Mouse (Mus musculus): ENCODE measurements around the gene Crygn. TPM values are rescaled to one million over a fixed set of nuclear protein-coding genes. Genes with fewer than 3 reads are reported as not detected.

Crygn gene
- 2.1 and 3.0 TPM in 2 replicates for polyA plus RNA-seq (2014; fragmentation: Nextera tagmentation; extraction: Ambion mirVana)

- no peaks in the 10 kb centered on the region for H3K9me3 ChIP-seq (ENCODE audit: control insufficient read depth, low read length)
- WGBS = 39% methylated on average over 18 of the region's 18 CpGs
- no peaks in the 10 kb centered on the region for H3K36me3 ChIP-seq (replicated peaks; ENCODE audit: control insufficient read depth, insufficient read depth)
- no peaks in the 10 kb centered on the region for H3K27me3 ChIP-seq (ENCODE audit: control insufficient read depth, insufficient read depth, low read length)
- no peak for ATAC-seq (ENCODE audit: low FRiP score)
- no peak within 1 kb of the TSS for H3K4me2 ChIP-seq (replicated peaks)
- H3K27ac ChIP-seq = no peak within 1 kb of the TSS
- no peaks in the 10 kb centered on the region for H3K4me1 ChIP-seq (replicated peaks; ENCODE audit: control insufficient read depth, insufficient read depth, low read length)
- H3K4me3 ChIP-seq (replicated peaks; ENCODE audit: low read length) = no peak within 1 kb of the TSS
- no peak for DNase-seq (ENCODE audit: low spot score)
- H3K9ac ChIP-seq = no peak within 1 kb of the TSS
These were observed at the start of gene Crygn for GRCm38 (mm10) chr5:24757816-24758215. TSS of gene Crygn (minus strand) at chr5:24758008.

GRCm38 (mm10) chr5:24805222-24805621 is 47.4 kb upstream of the Crygn start:
- WGBS = 87% methylated on average over 6 of the region's 6 CpGs
- Histone ChIP-seq H3K36me3 (replicated peaks; ENCODE audit: control insufficient read depth, insufficient read depth) (peaks cover 76% of the 10 kb centered on the region), H3K4me2 (replicated peaks) (no peak overlapping the region), H3K4me1 (replicated peaks; ENCODE audit: control insufficient read depth, insufficient read depth, low read length) (no peaks in the 10 kb centered on the region), H3K9me3 (ENCODE audit: control insufficient read depth, low read length) (no peaks in the 10 kb centered on the region), H3K9ac (no peak overlapping the region), H3K4me3 (replicated peaks; ENCODE audit: low read length) (no peak overlapping the region), H3K27ac (no peak overlapping the region), H3K27me3 (ENCODE audit: control insufficient read depth, insufficient read depth, low read length) (no peaks in the 10 kb centered on the region)
- DNase-seq (ENCODE audit: low spot score) (no peak), ATAC-seq (ENCODE audit: low FRiP score) (no peak)

- H3K4me1 ChIP-seq (replicated peaks; ENCODE audit: control insufficient read depth, insufficient read depth, low read length) = no peaks in the 10 kb centered on the region
- ATAC-seq (ENCODE audit: low FRiP score) = no peak
- no peaks in the 10 kb centered on the region for H3K9me3 ChIP-seq (ENCODE audit: control insufficient read depth, low read length)
- H3K4me2 ChIP-seq (replicated peaks) = no peak overlapping the region
- H3K27me3 ChIP-seq (ENCODE audit: control insufficient read depth, insufficient read depth, low read length) = no peaks in the 10 kb centered on the region
- no peak for DNase-seq (ENCODE audit: low spot score)
- peaks cover 71% of the 10 kb centered on the region for H3K36me3 ChIP-seq (replicated peaks; ENCODE audit: control insufficient read depth, insufficient read depth)
- H3K27ac ChIP-seq = no peak overlapping the region
- no peak overlapping the region for H3K4me3 ChIP-seq (replicated peaks; ENCODE audit: low read length)
- no peak overlapping the region for H3K9ac ChIP-seq
- WGBS = 89% methylated on average over 8 of the region's 8 CpGs
These were observed 46.9 kb upstream of the Crygn start for GRCm38 (mm10) chr5:24804661-24805060.

- WGBS = 81% methylated on average over 6 of the region's 6 CpGs
- no peak overlapping the region for H3K27ac ChIP-seq
These were observed 44.2 kb upstream of the Crygn start for GRCm38 (mm10) chr5:24801841-24802624.

GRCm38 (mm10) chr5:24800416-24800815 is 42.6 kb upstream of the Crygn start:
- Histone ChIP-seq H3K4me3 (replicated peaks; ENCODE audit: low read length) (no peak overlapping the region), H3K36me3 (replicated peaks; ENCODE audit: control insufficient read depth, insufficient read depth) (peaks cover 32% of the 10 kb centered on the region), H3K4me1 (replicated peaks; ENCODE audit: control insufficient read depth, insufficient read depth, low read length) (no peaks in the 10 kb centered on the region), H3K27me3 (ENCODE audit: control insufficient read depth, insufficient read depth, low read length) (no peaks in the 10 kb centered on the region), H3K9me3 (ENCODE audit: control insufficient read depth, low read length) (no peaks in the 10 kb centered on the region), H3K4me2 (replicated peaks) (no peak overlapping the region), H3K9ac (no peak overlapping the region), H3K27ac (no peak overlapping the region)
- DNase-seq (ENCODE audit: low spot score) = no peak
- no peak for ATAC-seq (ENCODE audit: low FRiP score)

More at GRCm38 (mm10) chr5:24801841-24802624, 44.2 kb upstream of the Crygn start:
- Histone ChIP-seq H3K36me3 (replicated peaks; ENCODE audit: control insufficient read depth, insufficient read depth) (peaks cover 48% of the 10 kb centered on the region), H3K4me3 (replicated peaks; ENCODE audit: low read length) (no peak overlapping the region), H3K9ac (no peak overlapping the region), H3K27me3 (ENCODE audit: control insufficient read depth, insufficient read depth, low read length) (no peaks in the 10 kb centered on the region), H3K9me3 (ENCODE audit: control insufficient read depth, low read length) (no peaks in the 10 kb centered on the region), H3K4me1 (replicated peaks; ENCODE audit: control insufficient read depth, insufficient read depth, low read length) (no peaks in the 10 kb centered on the region), H3K4me2 (replicated peaks) (no peak overlapping the region)
- DNase-seq (ENCODE audit: low spot score) = no peak
- no peak for ATAC-seq (ENCODE audit: low FRiP score)

GRCm38 (mm10) chr5:24798639-24799038 is 40.8 kb upstream of the Crygn start:
- H3K9me3 ChIP-seq (ENCODE audit: control insufficient read depth, low read length) = no peaks in the 10 kb centered on the region
- H3K4me3 ChIP-seq (replicated peaks; ENCODE audit: low read length) = no peak overlapping the region
- H3K36me3 ChIP-seq (replicated peaks; ENCODE audit: control insufficient read depth, insufficient read depth) = peaks cover 16% of the 10 kb centered on the region
- no peak overlapping the region for H3K27ac ChIP-seq
- ATAC-seq (ENCODE audit: low FRiP score) = no peak
- H3K27me3 ChIP-seq (ENCODE audit: control insufficient read depth, insufficient read depth, low read length) = no peaks in the 10 kb centered on the region
- no peak overlapping the region for H3K4me2 ChIP-seq (replicated peaks)
- no peaks in the 10 kb centered on the region for H3K4me1 ChIP-seq (replicated peaks; ENCODE audit: control insufficient read depth, insufficient read depth, low read length)
- 72% methylated on average over 10 of the region's 10 CpGs for WGBS
- H3K9ac ChIP-seq = no peak overlapping the region
- no peak for DNase-seq (ENCODE audit: low spot score)

- peaks cover 10% of the 10 kb centered on the region for H3K36me3 ChIP-seq (replicated peaks; ENCODE audit: control insufficient read depth, insufficient read depth)
- DNase-seq (ENCODE audit: low spot score) (no peak), ATAC-seq (ENCODE audit: low FRiP score) (no peak)
- no peaks in the 10 kb centered on the region for H3K9me3 ChIP-seq (ENCODE audit: control insufficient read depth, low read length)
- H3K9ac ChIP-seq = no peak overlapping the region
- no peak overlapping the region for H3K27ac ChIP-seq
- 59% methylated on average over 7 of the region's 7 CpGs for WGBS
- H3K4me2 ChIP-seq (replicated peaks) = no peak overlapping the region
- no peaks in the 10 kb centered on the region for H3K27me3 ChIP-seq (ENCODE audit: control insufficient read depth, insufficient read depth, low read length)
- no peaks in the 10 kb centered on the region for H3K4me1 ChIP-seq (replicated peaks; ENCODE audit: control insufficient read depth, insufficient read depth, low read length)
- no peak overlapping the region for H3K4me3 ChIP-seq (replicated peaks; ENCODE audit: low read length)
These were observed 40.0 kb upstream of the Crygn start for GRCm38 (mm10) chr5:24797858-24798257.

- no peak overlapping the region for H3K27ac ChIP-seq
- H3K27me3 ChIP-seq (ENCODE audit: control insufficient read depth, insufficient read depth, low read length) = no peaks in the 10 kb centered on the region
- no peaks in the 10 kb centered on the region for H3K4me1 ChIP-seq (replicated peaks; ENCODE audit: control insufficient read depth, insufficient read depth, low read length)
- no peaks in the 10 kb centered on the region for H3K36me3 ChIP-seq (replicated peaks; ENCODE audit: control insufficient read depth, insufficient read depth)
- no peak overlapping the region for H3K9ac ChIP-seq
- DNase-seq (ENCODE audit: low spot score) (peak; percentile 12), ATAC-seq (ENCODE audit: low FRiP score) (no peak)
- WGBS = 78% methylated on average over 7 of the region's 7 CpGs
- H3K9me3 ChIP-seq (ENCODE audit: control insufficient read depth, low read length) = no peaks in the 10 kb centered on the region
- no peak overlapping the region for H3K4me2 ChIP-seq (replicated peaks)
- no peak overlapping the region for H3K4me3 ChIP-seq (replicated peaks; ENCODE audit: low read length)
These were observed 35.2 kb upstream of the Crygn start for GRCm38 (mm10) chr5:24792961-24793360.

- no peak overlapping the region for H3K27ac ChIP-seq
- H3K9ac ChIP-seq = no peak overlapping the region
- no peaks in the 10 kb centered on the region for H3K4me1 ChIP-seq (replicated peaks; ENCODE audit: control insufficient read depth, insufficient read depth, low read length)
- no peaks in the 10 kb centered on the region; the same call in 1 of the 2 replicates for H3K27me3 ChIP-seq (ENCODE audit: control insufficient read depth, insufficient read depth, low read length)
- H3K9me3 ChIP-seq (ENCODE audit: control insufficient read depth, low read length) = peaks cover 14% of the 10 kb centered on the region; the same call in 1 of the 2 replicates
- DNase-seq (ENCODE audit: low spot score) (no peak), ATAC-seq (ENCODE audit: low FRiP score) (no peak)
- H3K4me3 ChIP-seq (replicated peaks; ENCODE audit: low read length) = no peak overlapping the region
- no peaks in the 10 kb centered on the region for H3K36me3 ChIP-seq (replicated peaks; ENCODE audit: control insufficient read depth, insufficient read depth)
- no peak overlapping the region for H3K4me2 ChIP-seq (replicated peaks)
- WGBS = 85% methylated on average over 4 of the region's 4 CpGs
These were observed 25.1 kb upstream of the Crygn start for GRCm38 (mm10) chr5:24782957-24783356.

Measured in hindbrain, embryonic 14.5 days (tissue).